Mouse (Mus musculus): ENCODE data around the gene Spink4. TPM values are rescaled to one million over a fixed set of nuclear protein-coding genes. Genes with fewer than 3 reads are reported as not detected.

Spink4 gene
- 0.39 and 0.44 TPM in 2 replicates for polyA plus RNA-seq (2015; fragmentation: Nextera tagmentation; extraction: Ambion mirVana)

- ATAC-seq (ENCODE audit: low read depth), result peak; percentile 83
- Histone ChIP-seq H3K27ac (no peak within 1 kb of the TSS), H3K27me3 (no peaks in the 10 kb centered on the region; the same call in 1 of the 2 replicates), H3K36me3 (no peaks in the 10 kb centered on the region), H3K9me3 (replicated peaks) (no peaks in the 10 kb centered on the region), H3K9ac (no peak within 1 kb of the TSS), H3K4me2 (no peak within 1 kb of the TSS), H3K4me3 (replicated peaks) (no peak within 1 kb of the TSS), H3K4me1 (replicated peaks) (peaks cover 15% of the 10 kb centered on the region)
- DNase-seq, result peak; percentile 8
- 12% methylated on average over 3 of the region's 3 CpGs for WGBS (ENCODE audit: insufficient replicate concordance)
These were observed at the start of gene Spink4 for GRCm38 (mm10) chr4:40919785-40920184. Spink4 (plus strand) TSS chr4:40920052.

GRCm38 (mm10) chr4:40870206-40870605 lies 49.6 kb upstream of the Spink4 start:
- H3K4me2 ChIP-seq, result no peak overlapping the region
- H3K36me3 ChIP-seq, result no peaks in the 10 kb centered on the region
- ATAC-seq (ENCODE audit: low read depth), result no peak
- H3K4me3 ChIP-seq (replicated peaks), result no peak overlapping the region
- no peaks in the 10 kb centered on the region for H3K9me3 ChIP-seq (replicated peaks)
- no peak overlapping the region for H3K27ac ChIP-seq
- no peak overlapping the region for H3K9ac ChIP-seq
- no peaks in the 10 kb centered on the region for H3K27me3 ChIP-seq
- no peak for DNase-seq
- peaks cover 38% of the 10 kb centered on the region for H3K4me1 ChIP-seq (replicated peaks)
- 45% methylated on average over 4 of the region's 4 CpGs for WGBS (ENCODE audit: insufficient replicate concordance)

- Histone ChIP-seq H3K36me3 (no peaks in the 10 kb centered on the region), H3K4me1 (replicated peaks) (peaks cover 47% of the 10 kb centered on the region), H3K4me3 (replicated peaks) (no peak overlapping the region), H3K9me3 (replicated peaks) (no peaks in the 10 kb centered on the region), H3K4me2 (no peak overlapping the region), H3K9ac (no peak overlapping the region), H3K27me3 (no peaks in the 10 kb centered on the region), H3K27ac (no peak overlapping the region)
- ATAC-seq (ENCODE audit: low read depth) (no peak), DNase-seq (no peak)
- 83% methylated on average over 3 of the region's 3 CpGs for WGBS (ENCODE audit: insufficient replicate concordance)
These were observed 47.7 kb upstream of the Spink4 start for GRCm38 (mm10) chr4:40872129-40872528.

- no peak overlapping the region for H3K4me3 ChIP-seq (replicated peaks)
- WGBS (ENCODE audit: insufficient replicate concordance), result 73% methylated on average over 2 of the region's 2 CpGs
- H3K27ac ChIP-seq, result peak overlapping the region; percentile 58; the same call in 1 of the 2 replicates
- no peak for ATAC-seq (ENCODE audit: low read depth)
- H3K4me1 ChIP-seq (replicated peaks), result peaks cover 56% of the 10 kb centered on the region
- no peaks in the 10 kb centered on the region for H3K9me3 ChIP-seq (replicated peaks)
- H3K27me3 ChIP-seq, result no peaks in the 10 kb centered on the region
- H3K9ac ChIP-seq, result no peak overlapping the region
- no peaks in the 10 kb centered on the region for H3K36me3 ChIP-seq
- DNase-seq, result no peak
- H3K4me2 ChIP-seq, result no peak overlapping the region
These were observed 46.5 kb upstream of the Spink4 start for GRCm38 (mm10) chr4:40873320-40873719.

- Histone ChIP-seq H3K36me3 (no peaks in the 10 kb centered on the region), H3K9me3 (replicated peaks) (no peaks in the 10 kb centered on the region), H3K4me3 (replicated peaks) (no peak overlapping the region), H3K27me3 (no peaks in the 10 kb centered on the region), H3K9ac (no peak overlapping the region), H3K4me1 (replicated peaks) (peaks cover 56% of the 10 kb centered on the region), H3K27ac (no peak overlapping the region), H3K4me2 (no peak overlapping the region)
- DNase-seq (no peak), ATAC-seq (ENCODE audit: low read depth) (no peak)
- 44% methylated on average over 6 of the region's 6 CpGs for WGBS (ENCODE audit: insufficient replicate concordance)
These were observed 45.7 kb upstream of the Spink4 start for GRCm38 (mm10) chr4:40874151-40874600.

- peaks cover 56% of the 10 kb centered on the region for H3K4me1 ChIP-seq (replicated peaks)
These were observed 44.9 kb upstream of the Spink4 start for GRCm38 (mm10) chr4:40874794-40875552.

GRCm38 (mm10) chr4:40875842-40876241 lies 44.0 kb upstream of the Spink4 start:
- no peak for ATAC-seq (ENCODE audit: low read depth)
- H3K9me3 ChIP-seq (replicated peaks), result no peaks in the 10 kb centered on the region
- no peak for DNase-seq
- no peak overlapping the region for H3K4me3 ChIP-seq (replicated peaks)
- 76% methylated on average over 20 of the region's 20 CpGs for WGBS (ENCODE audit: insufficient replicate concordance)
- no peaks in the 10 kb centered on the region for H3K36me3 ChIP-seq
- no peak overlapping the region for H3K9ac ChIP-seq
- H3K27me3 ChIP-seq, result no peaks in the 10 kb centered on the region
- no peak overlapping the region for H3K4me2 ChIP-seq
- H3K27ac ChIP-seq, result no peak overlapping the region
- peaks cover 47% of the 10 kb centered on the region for H3K4me1 ChIP-seq (replicated peaks)

More at GRCm38 (mm10) chr4:40874794-40875552, 44.9 kb upstream of the Spink4 start:
- no peak for ATAC-seq (ENCODE audit: low read depth)
- H3K9ac ChIP-seq, result no peak overlapping the region
- WGBS (ENCODE audit: insufficient replicate concordance), result 36% methylated on average over 5 of the region's 5 CpGs
- no peaks in the 10 kb centered on the region for H3K27me3 ChIP-seq
- no peak overlapping the region for H3K4me2 ChIP-seq
- no peak overlapping the region for H3K4me3 ChIP-seq (replicated peaks)
- no peak overlapping the region for H3K27ac ChIP-seq
- H3K9me3 ChIP-seq (replicated peaks), result no peaks in the 10 kb centered on the region
- no peak for DNase-seq
- no peaks in the 10 kb centered on the region for H3K36me3 ChIP-seq

GRCm38 (mm10) chr4:40876814-40877371 lies 43.0 kb upstream of the Spink4 start:
- H3K4me1 ChIP-seq (replicated peaks), result peaks cover 46% of the 10 kb centered on the region
- peak overlapping the region; percentile 41; the same call in 1 of the 2 replicates for H3K9ac ChIP-seq

GRCm38 (mm10) chr4:40877528-40877927 lies 42.3 kb upstream of the Spink4 start:
- H3K27ac ChIP-seq, result 0 out of 2 replicates have a peak overlapping the region, but pooled peaks have one; percentile 48
- peak overlapping the region; percentile 41; the same call in 1 of the 2 replicates for H3K9ac ChIP-seq
- peaks cover 45% of the 10 kb centered on the region for H3K4me1 ChIP-seq (replicated peaks)
- peak overlapping the region; percentile 50 for H3K4me2 ChIP-seq
- H3K27me3 ChIP-seq, result no peaks in the 10 kb centered on the region
- 36% methylated on average over 5 of the region's 5 CpGs for WGBS (ENCODE audit: insufficient replicate concordance)
- no peaks in the 10 kb centered on the region for H3K36me3 ChIP-seq
- no peak for DNase-seq
- H3K9me3 ChIP-seq (replicated peaks), result no peaks in the 10 kb centered on the region
- peak overlapping the region; percentile 10; the same call in 1 of the 2 replicates for H3K4me3 ChIP-seq (replicated peaks)
- no peak for ATAC-seq (ENCODE audit: low read depth)

More at GRCm38 (mm10) chr4:40876814-40877371, 43.0 kb upstream of the Spink4 start:
- Histone ChIP-seq H3K27me3 (no peaks in the 10 kb centered on the region), H3K36me3 (no peaks in the 10 kb centered on the region), H3K27ac (0 out of 2 replicates have a peak overlapping the region, but pooled peaks have one; percentile 48), H3K9me3 (replicated peaks) (no peaks in the 10 kb centered on the region), H3K4me3 (replicated peaks) (peak overlapping the region; percentile 10; the same call in 1 of the 2 replicates), H3K4me2 (peak overlapping the region; percentile 50)
- WGBS (ENCODE audit: insufficient replicate concordance), result 20% methylated on average over 12 of the region's 12 CpGs
- DNase-seq (no peak), ATAC-seq (ENCODE audit: low read depth) (peak; percentile 60)

- Histone ChIP-seq H3K4me1 (replicated peaks) (no peaks in the 10 kb centered on the region), H3K9ac (no peak overlapping the region), H3K4me3 (replicated peaks) (no peak overlapping the region), H3K27me3 (no peaks in the 10 kb centered on the region), H3K27ac (no peak overlapping the region), H3K9me3 (replicated peaks) (no peaks in the 10 kb centered on the region), H3K4me2 (no peak overlapping the region), H3K36me3 (no peaks in the 10 kb centered on the region)
- no peak for DNase-seq
- WGBS (ENCODE audit: insufficient replicate concordance), result 82% methylated on average over 10 of the region's 10 CpGs
- no peak for ATAC-seq (ENCODE audit: low read depth)
These were observed 36.7 kb upstream of the Spink4 start for GRCm38 (mm10) chr4:40883200-40883599.

GRCm38 (mm10) chr4:40884282-40885165 lies 35.3 kb upstream of the Spink4 start:
- Histone ChIP-seq H3K4me3 (replicated peaks) (no peak overlapping the region), H3K4me1 (replicated peaks) (no peaks in the 10 kb centered on the region), H3K9me3 (replicated peaks) (no peaks in the 10 kb centered on the region), H3K4me2 (no peak overlapping the region), H3K9ac (no peak overlapping the region), H3K27ac (no peak overlapping the region), H3K36me3 (no peaks in the 10 kb centered on the region), H3K27me3 (no peaks in the 10 kb centered on the region)
- DNase-seq, result no peak
- no peak for ATAC-seq (ENCODE audit: low read depth)
- WGBS (ENCODE audit: insufficient replicate concordance), result 76% methylated on average over 12 of the region's 12 CpGs
